Mouse (Mus musculus) liver, embryonic 16.5 days (tissue): ENCODE data around the gene Fam169a. TPM values are rescaled to one million over a fixed set of nuclear protein-coding genes. Genes with fewer than 3 reads are reported as not detected.

Experiments
- ATAC-seq: fragments of 200-750 bp; cut with Nextera tagmentation; 2 replicates; pipeline ENCODE4 v1.8.0; 2017; ENCODE audit warnings: low read depth, mild to moderate bottlenecking, moderate number of reproducible peaks, moderate library complexity
- H3K27ac ChIP-seq: fragments of 300-500 bp; sonication (generic); 2 replicates; pipeline ENCODE4 v1.5.1; 2014; ENCODE audit warnings: mild to moderate bottlenecking, low read length
- H3K27me3 ChIP-seq: fragments of 300-500 bp; sonication (generic); 2 replicates; pipeline ENCODE4 v1.6.1; 2014; ENCODE audit warnings: low read depth, low read length, mixed read lengths; ENCODE audit not compliant: control insufficient read depth, insufficient read depth
- H3K36me3 ChIP-seq: fragments of 300-500 bp; sonication (generic); 2 replicates; pipeline ENCODE4 v1.6.1; 2014; ENCODE audit warnings: mild to moderate bottlenecking; ENCODE audit not compliant: control insufficient read depth, insufficient read depth
- H3K4me1 ChIP-seq: fragments of 300-500 bp; sonication (generic); 2 replicates; pipeline ENCODE4 v1.6.1; 2014; ENCODE audit warnings: low read depth, low read length, mixed read lengths; ENCODE audit not compliant: control insufficient read depth
- H3K4me2 ChIP-seq: fragments of 300-500 bp; sonication (generic); 2 replicates; pipeline ENCODE4 v1.6.1; 2014; ENCODE audit warnings: low read depth, low read length, mixed read lengths
- H3K4me3 ChIP-seq: fragments of 300-500 bp; sonication (generic); 2 replicates; pipeline ENCODE4 v1.5.1; 2014; ENCODE audit warnings: low read depth, mild to moderate bottlenecking, low read length
- H3K9ac ChIP-seq: fragments of 300-500 bp; sonication (generic); 2 replicates; pipeline ENCODE4 v1.6.1; 2014; ENCODE audit warnings: low read depth, low read length
- H3K9me3 ChIP-seq: fragments of 300-500 bp; sonication (generic); replicated peaks from 2 replicates; pipeline ENCODE4 v1.6.1; 2016; ENCODE audit warnings: low read length; ENCODE audit not compliant: control insufficient read depth
- WGBS: fragments of 180-500 bp; shearing (Covaris S2); extraction: QIAGEN DNeasy Blood & Tissue Kit; methylation state at CpG from one replicate; pipeline ENCODE4 v1.1.7; 2014; ENCODE audit not compliant: insufficient replicate concordance; 5-methylcytosine and 5-hydroxymethylcytosine counted together
- polyA plus RNA-seq: library from polyadenylated mRNA; unstranded; fragments of >200 nt; fragmentation: Nextera tagmentation; extraction: Ambion mirVana; gene quantifications from 2 replicates; pipeline ENCODE4 v1.2.1, GENCODE M21; 2015

Gene Fam169a
- polyA plus RNA-seq, 1 experiment from 2014 or later: 0.58 TPM

DNA sequence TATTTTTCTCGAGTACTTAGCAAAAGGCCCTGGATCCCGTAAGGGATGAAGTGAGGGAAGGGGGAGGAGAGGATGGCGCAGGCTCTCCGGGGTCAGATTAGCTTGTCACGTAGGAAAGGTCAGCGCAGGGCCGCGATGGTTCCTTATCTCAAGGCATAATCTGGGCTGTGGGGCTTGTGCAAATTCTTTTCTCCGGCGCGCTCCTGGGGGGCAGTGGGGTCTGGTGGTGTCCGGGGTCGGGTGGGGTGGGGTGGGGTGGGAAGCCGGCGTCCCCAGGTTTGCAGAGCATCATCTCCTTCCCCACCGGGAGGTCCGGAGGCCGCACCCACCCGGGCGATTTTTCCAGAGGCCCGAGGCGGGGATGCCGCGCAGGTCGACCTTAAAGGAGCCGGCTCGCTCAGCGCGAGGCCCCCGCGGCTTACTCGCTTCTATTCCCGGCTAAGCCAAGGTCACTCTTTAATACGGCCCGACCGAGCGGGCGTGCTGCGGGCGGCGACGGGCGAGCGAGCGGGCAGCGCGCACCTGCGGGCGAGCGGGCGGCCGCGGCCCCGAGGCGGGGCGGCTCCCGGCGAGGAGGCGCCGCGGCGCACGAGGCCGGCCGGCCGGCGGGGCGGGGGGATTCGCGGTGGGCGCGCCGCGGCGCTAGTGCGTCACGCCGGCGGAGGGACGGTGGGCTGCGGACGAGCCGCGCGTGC lies 4.0 kb downstream of the Fam169a start:
- peak overlapping the region; percentile 73 for H3K9ac ChIP-seq

DNA sequence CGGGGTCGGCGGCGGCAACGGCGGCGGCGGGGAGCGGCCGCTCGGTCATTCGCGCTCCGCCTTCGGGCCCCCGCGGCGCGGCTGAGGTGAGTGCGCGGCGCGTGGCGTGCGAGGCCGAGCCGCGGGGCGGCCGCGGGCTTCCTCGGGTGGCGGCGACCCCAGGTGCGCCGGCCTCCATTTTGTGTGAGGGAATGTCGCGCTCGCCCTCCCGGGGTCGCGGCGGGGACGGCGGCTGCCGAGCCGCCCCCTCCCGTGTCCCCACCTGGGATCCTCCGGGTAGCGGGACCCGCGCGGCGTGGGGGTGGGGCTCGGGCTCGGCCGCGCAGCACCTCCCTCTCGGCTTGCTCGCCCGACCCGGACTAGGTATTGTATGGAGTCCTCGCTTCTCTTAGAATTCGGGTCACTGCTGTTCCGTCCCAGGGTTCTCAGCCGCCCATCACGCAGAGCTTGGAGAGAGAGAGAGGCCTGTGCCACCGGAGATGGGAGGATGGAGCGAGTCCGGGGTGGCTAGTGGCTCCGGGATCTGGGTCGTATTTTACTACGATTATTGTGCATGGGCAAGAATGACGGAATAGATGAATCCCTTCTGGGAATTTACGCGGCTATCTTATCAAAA lies 4.6 kb downstream of the Fam169a start:
- ATAC-seq: peak; percentile 44
- H3K9ac ChIP-seq: peak overlapping the region; percentile 73

More for the DNA sequence above, 4.0 kb downstream of the Fam169a start:
- no peaks in the 10 kb centered on the region for H3K36me3 ChIP-seq
- peak overlapping the region; percentile 99 for H3K4me2 ChIP-seq
- H3K27ac ChIP-seq: no peak overlapping the region; the same call in 1 of the 2 replicates
- no peaks in the 10 kb centered on the region for H3K9me3 ChIP-seq
- peaks cover 24% of the 10 kb centered on the region for H3K4me1 ChIP-seq
- WGBS: under 1% methylated on average over 37 of the region's 85 CpGs
- ATAC-seq: peak; percentile 28
- H3K27me3 ChIP-seq: peaks cover 30% of the 10 kb centered on the region
- H3K4me3 ChIP-seq: peak overlapping the region; percentile 78

DNA sequence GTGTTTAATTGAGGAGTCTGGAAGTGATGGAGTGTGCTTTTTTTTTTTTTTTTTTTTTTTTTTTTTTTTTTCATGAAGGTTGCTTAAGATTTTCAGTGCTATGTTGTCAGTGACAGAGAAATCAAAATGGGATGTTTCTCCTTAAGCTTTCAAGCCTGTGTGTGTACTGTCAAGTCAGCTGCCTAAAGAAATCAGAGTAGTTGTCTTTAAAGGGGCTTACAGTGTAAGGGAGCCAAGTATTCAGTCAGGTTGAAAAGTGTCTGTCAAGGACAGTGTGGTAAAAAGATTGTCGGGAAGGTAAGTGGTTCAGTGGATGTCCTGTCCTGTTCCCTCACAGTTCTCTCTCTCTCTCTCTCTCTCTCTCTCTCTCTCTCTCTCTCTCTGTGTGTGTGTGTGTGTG lies 6.4 kb downstream of the Fam169a start:
- 50% methylated on average over 1 of the region's 1 CpGs for WGBS
- no peaks in the 10 kb centered on the region for H3K9me3 ChIP-seq
- H3K9ac ChIP-seq: no peak overlapping the region
- H3K27ac ChIP-seq: no peak overlapping the region
- H3K4me1 ChIP-seq: peaks cover 10% of the 10 kb centered on the region
- H3K36me3 ChIP-seq: no peaks in the 10 kb centered on the region
- H3K4me2 ChIP-seq: no peak overlapping the region
- ATAC-seq: no peak
- no peak overlapping the region for H3K4me3 ChIP-seq
- peaks cover 30% of the 10 kb centered on the region for H3K27me3 ChIP-seq

More for the DNA sequence above, 4.6 kb downstream of the Fam169a start:
- H3K4me1 ChIP-seq: peaks cover 18% of the 10 kb centered on the region
- no peak overlapping the region for H3K27ac ChIP-seq
- peak overlapping the region; percentile 99 for H3K4me2 ChIP-seq
- peak overlapping the region; percentile 78 for H3K4me3 ChIP-seq
- no peaks in the 10 kb centered on the region for H3K9me3 ChIP-seq
- WGBS: under 1% methylated on average over 46 of the region's 76 CpGs
- H3K27me3 ChIP-seq: peaks cover 30% of the 10 kb centered on the region
- no peaks in the 10 kb centered on the region for H3K36me3 ChIP-seq

DNA sequence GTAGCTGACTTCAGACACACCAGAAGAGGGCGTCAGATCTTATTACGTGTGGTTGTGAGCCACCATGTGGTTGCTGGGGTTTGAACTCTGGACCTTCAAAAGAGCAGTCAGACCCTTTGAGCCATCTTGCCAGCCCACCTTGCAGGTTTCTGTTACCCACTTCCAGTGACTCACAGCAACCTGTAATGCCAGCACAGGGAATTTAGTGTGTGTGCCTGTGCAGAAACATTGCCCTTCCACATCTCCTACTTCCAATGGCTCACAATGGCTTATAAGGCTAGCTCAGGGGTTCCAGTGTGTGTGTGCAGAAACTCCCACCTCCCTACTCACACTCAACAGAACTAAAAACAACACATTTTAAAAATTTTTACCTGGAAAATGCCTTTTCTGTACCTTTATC lies 10.5 kb downstream of the Fam169a start:
- ATAC-seq: no peak
- H3K36me3 ChIP-seq: no peaks in the 10 kb centered on the region
- peaks cover 12% of the 10 kb centered on the region for H3K27me3 ChIP-seq
- peaks cover 8% of the 10 kb centered on the region for H3K4me1 ChIP-seq
- no peak overlapping the region for H3K9ac ChIP-seq
- no peak overlapping the region for H3K4me3 ChIP-seq
- WGBS: 68% methylated on average over 2 of the region's 2 CpGs
- H3K4me2 ChIP-seq: no peak overlapping the region
- H3K27ac ChIP-seq: no peak overlapping the region
- H3K9me3 ChIP-seq: no peaks in the 10 kb centered on the region

DNA sequence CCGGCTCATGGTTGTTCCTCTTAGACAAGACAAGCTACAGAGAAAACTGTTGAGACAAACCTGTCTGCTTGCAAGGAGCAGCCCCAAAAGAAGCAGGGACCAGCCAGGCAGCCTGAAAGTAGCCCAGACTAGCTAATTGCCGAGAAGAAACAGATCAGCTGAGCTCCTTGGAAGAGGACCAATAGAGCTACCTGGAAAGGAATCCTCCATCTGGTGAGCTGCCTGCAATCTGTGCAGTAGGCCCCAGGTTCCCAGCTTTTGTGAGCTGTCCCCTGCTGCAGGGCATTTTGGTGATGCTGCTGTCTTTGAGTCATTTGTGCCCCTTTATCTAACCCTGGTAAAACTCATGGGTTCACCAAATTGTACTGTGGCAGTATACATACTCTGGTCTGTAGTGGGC lies 13.1 kb downstream of the Fam169a start:
- WGBS: 66% methylated on average over 2 of the region's 2 CpGs

DNA sequence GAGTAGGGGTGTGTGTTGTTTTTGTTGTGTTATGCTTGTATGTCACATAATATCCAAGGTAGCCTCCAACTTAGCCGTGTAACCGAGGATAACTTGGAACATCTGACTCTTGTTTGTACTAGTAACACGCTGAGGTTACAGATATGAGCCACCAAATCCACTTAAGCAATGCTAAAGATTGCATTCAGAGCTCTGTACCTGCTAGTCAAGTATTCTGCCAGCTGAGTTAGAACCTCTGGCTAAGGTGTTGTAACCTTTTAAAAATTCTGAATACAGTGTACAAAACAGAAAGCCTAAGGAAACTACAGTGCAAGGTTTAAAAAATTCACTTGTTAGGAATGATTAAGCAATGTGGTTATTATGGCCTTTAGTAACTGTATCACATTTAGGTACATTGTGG lies 13.5 kb downstream of the Fam169a start:
- H3K4me2 ChIP-seq: no peak overlapping the region
- H3K9me3 ChIP-seq: no peaks in the 10 kb centered on the region
- no peak for ATAC-seq
- H3K36me3 ChIP-seq: no peaks in the 10 kb centered on the region
- 73% methylated on average over 3 of the region's 3 CpGs for WGBS
- H3K4me1 ChIP-seq: peaks cover 13% of the 10 kb centered on the region
- no peak overlapping the region for H3K27ac ChIP-seq
- H3K27me3 ChIP-seq: no peaks in the 10 kb centered on the region
- H3K9ac ChIP-seq: no peak overlapping the region
- H3K4me3 ChIP-seq: no peak overlapping the region

More for the DNA sequence above, 13.1 kb downstream of the Fam169a start:
- ATAC-seq: no peak
- Histone ChIP-seq H3K36me3 (no peaks in the 10 kb centered on the region), H3K27me3 (no peaks in the 10 kb centered on the region), H3K4me3 (no peak overlapping the region), H3K9ac (no peak overlapping the region), H3K9me3 (no peaks in the 10 kb centered on the region), H3K4me2 (no peak overlapping the region), H3K4me1 (peaks cover 13% of the 10 kb centered on the region), H3K27ac (no peak overlapping the region)

DNA sequence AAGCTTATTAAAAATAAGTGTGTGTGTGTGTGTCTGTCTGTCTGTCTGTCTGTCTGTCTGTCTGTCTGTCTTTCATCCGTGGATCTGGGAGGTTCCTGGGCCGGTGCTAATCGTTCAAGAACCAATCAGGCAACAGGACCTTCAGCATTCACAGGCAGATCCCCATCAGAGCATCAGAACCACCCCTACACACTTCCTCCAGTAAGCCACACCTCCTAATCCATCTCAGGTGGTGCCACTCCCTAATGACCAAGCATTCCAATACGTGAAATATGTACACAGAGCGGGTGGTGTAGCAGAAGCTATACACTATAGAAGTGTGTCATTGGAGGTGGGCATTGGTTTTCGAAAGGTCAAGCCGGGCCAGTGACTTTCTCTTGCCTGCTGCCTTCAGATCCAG lies 15.3 kb downstream of the Fam169a start:
- WGBS: 77% methylated on average over 7 of the region's 7 CpGs
- H3K9ac ChIP-seq: no peak overlapping the region
- H3K27ac ChIP-seq: peak overlapping the region; percentile 56
- ATAC-seq: peak; percentile 90
- H3K4me3 ChIP-seq: no peak overlapping the region
- peak overlapping the region; percentile 22; the same call in 1 of the 2 replicates for H3K4me2 ChIP-seq
- H3K36me3 ChIP-seq: no peaks in the 10 kb centered on the region
- H3K27me3 ChIP-seq: no peaks in the 10 kb centered on the region
- H3K4me1 ChIP-seq: peaks cover 20% of the 10 kb centered on the region
- H3K9me3 ChIP-seq: no peaks in the 10 kb centered on the region

DNA sequence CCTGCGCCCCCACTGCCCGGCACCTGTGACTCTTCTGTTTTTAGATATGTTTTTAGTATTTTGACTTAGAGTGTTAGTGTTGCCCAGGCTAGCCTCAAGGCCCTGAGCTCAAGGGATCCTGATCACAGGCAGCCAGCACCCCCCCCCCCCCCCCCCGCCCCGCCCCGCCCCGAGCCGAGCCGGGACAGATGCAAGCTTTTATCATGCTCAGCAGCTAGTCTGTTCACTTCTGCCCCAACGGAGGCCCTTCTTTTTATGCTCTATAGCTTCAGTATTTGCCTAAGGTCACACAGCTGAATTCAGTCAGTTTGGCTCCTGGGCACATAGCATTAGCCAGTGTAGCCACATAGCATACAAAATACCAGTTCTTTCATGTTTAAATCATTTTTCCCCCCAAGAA lies 19.2 kb downstream of the Fam169a start:
- Histone ChIP-seq H3K4me3 (no peak overlapping the region), H3K4me1 (peaks cover 21% of the 10 kb centered on the region), H3K9me3 (no peaks in the 10 kb centered on the region), H3K27me3 (no peaks in the 10 kb centered on the region), H3K36me3 (no peaks in the 10 kb centered on the region), H3K9ac (no peak overlapping the region), H3K4me2 (no peak overlapping the region), H3K27ac (no peak overlapping the region)
- 58% methylated on average over 8 of the region's 9 CpGs for WGBS
- peak; percentile 84 for ATAC-seq

DNA sequence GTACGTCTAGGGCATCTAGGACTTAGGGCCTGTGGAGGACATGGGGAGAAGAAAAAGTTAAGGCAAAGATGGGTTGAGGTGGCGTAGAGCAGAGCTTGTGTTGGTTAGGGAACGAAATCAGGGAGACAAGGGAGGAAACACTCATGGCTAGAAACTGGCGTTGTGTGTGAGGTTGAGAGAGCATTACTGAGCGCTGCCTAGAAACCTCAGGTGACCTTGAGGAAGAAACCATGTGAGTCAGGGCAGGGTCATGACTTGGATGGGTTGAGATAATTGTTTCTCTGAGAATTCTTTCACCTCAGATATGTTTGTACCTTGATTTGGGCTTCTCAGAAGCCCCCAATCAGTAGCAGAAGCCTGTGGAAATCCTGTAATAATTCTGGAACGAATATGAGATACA lies 20.3 kb downstream of the Fam169a start:
- H3K9ac ChIP-seq: no peak overlapping the region
- H3K4me2 ChIP-seq: no peak overlapping the region
- H3K9me3 ChIP-seq: no peaks in the 10 kb centered on the region
- H3K36me3 ChIP-seq: no peaks in the 10 kb centered on the region
- peaks cover 15% of the 10 kb centered on the region for H3K4me1 ChIP-seq
- 80% methylated on average over 6 of the region's 6 CpGs for WGBS
- H3K27me3 ChIP-seq: no peaks in the 10 kb centered on the region
- no peak for ATAC-seq
- H3K4me3 ChIP-seq: no peak overlapping the region
- H3K27ac ChIP-seq: peak overlapping the region; percentile 10; the same call in 1 of the 2 replicates
